Mouse (Mus musculus) heart, embryonic 16.5 days (tissue): ENCODE data around the gene Wdfy2. TPM values are rescaled to one million over a fixed set of nuclear protein-coding genes. Genes with fewer than 3 reads are reported as not detected.
"Not testable (repeated sequence)": the region's sequence is repeated elsewhere in the genome, so short reads cannot be mapped to it uniquely, and the experiment has no call there.

ENCODE experiments used
- ATAC-seq: fragments of 200-750 bp; cut with Nextera tagmentation; replicated peaks from 2 replicates; pipeline ENCODE4 v1.8.0; 2017; ENCODE audit warnings: moderate number of reproducible peaks; ENCODE audit not compliant: insufficient read depth, low FRiP score; ENCODE audit errors: extremely low read depth
- H3K27ac ChIP-seq: fragments of 300-500 bp; sonication (generic); 2 replicates; pipeline ENCODE4 v1.5.1; 2014; ENCODE audit warnings: mild to moderate bottlenecking, low read length, control low read depth, moderate library complexity
- H3K27me3 ChIP-seq: fragments of 300-500 bp; sonication (generic); 2 replicates; pipeline ENCODE4 v1.6.1; 2014; ENCODE audit warnings: low read length, mixed read lengths; ENCODE audit not compliant: control insufficient read depth, insufficient read depth
- H3K36me3 ChIP-seq: fragments of 300-500 bp; sonication (generic); 2 replicates; pipeline ENCODE4 v1.6.1; 2014; ENCODE audit not compliant: control insufficient read depth, insufficient read depth
- H3K4me1 ChIP-seq: fragments of 300-500 bp; sonication (generic); 2 replicates; pipeline ENCODE4 v1.6.1; 2014; ENCODE audit warnings: low read length, mixed read lengths; ENCODE audit not compliant: control insufficient read depth, insufficient read depth
- H3K4me2 ChIP-seq: fragments of 300-500 bp; sonication (generic); 2 replicates; pipeline ENCODE4 v1.6.1; 2014; ENCODE audit warnings: low read depth, mild to moderate bottlenecking, control low read depth, low read length
- H3K4me3 ChIP-seq: fragments of 300-500 bp; sonication (generic); 2 replicates; pipeline ENCODE4 v1.5.1; 2014; ENCODE audit warnings: mild to moderate bottlenecking, control low read depth, low read length
- H3K9ac ChIP-seq: fragments of 300-500 bp; sonication (generic); 2 replicates; pipeline ENCODE4 v1.6.1; 2014; ENCODE audit warnings: low read length, control low read depth
- H3K9me3 ChIP-seq: fragments of 300-500 bp; sonication (generic); replicated peaks from 2 replicates; pipeline ENCODE4 v1.6.1; 2016; ENCODE audit warnings: low read length; ENCODE audit not compliant: control insufficient read depth
- WGBS: fragments of 180-500 bp; shearing (Covaris S2); extraction: QIAGEN DNeasy Blood & Tissue Kit; methylation state at CpG from one replicate; pipeline ENCODE4 v1.1.7; 2014; 5-methylcytosine and 5-hydroxymethylcytosine counted together
- polyA plus RNA-seq: library from polyadenylated mRNA; unstranded; fragments of >200 nt; fragmentation: Nextera tagmentation; extraction: Ambion mirVana; gene quantifications from 2 replicates; pipeline ENCODE4 v1.2.1, GENCODE M21; 2015

The Wdfy2 gene
- polyA plus RNA-seq, 1 experiment from 2014 or later, result 4.0 TPM

DNA sequence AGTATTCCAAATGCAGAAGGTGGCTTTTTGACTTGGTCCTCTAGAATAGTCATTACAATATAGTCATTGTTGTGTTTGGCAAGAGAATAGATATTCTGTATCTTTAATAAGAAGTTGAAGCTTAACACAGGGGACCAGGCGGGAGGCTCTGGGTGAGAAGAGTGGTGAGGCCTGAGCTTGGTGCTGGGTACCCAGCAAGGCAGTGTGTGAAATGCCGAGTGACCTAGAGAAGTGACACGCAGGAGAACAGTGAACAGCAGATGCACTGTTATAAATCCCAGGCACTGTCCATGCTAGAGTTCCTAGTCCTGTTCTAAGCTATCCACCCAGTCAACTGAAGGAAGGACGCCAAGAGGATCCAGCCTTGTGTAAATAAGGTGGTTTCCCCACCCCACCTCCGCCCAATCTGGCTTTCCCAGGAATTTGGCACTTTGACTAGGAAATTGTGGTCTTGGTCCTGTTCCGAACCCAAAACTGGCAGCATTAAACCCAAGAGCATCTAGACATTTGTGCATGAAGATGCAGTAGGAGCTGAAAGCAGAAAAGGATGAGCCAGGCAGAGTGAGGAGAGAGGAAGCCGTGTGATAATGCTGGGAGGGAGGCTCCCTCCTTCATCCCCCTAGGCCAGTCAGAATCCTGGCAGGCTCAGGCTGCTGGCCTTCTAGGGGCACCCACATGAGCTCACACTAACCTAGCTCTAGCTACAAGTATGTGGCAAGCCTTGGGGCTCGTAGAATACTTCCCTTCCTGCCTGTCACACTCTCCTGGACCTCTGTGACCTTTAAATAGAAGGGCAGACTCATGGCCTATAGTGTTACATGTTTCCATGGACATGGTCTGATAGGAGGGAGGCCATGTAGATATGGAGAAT lies 55.5 kb downstream of the Wdfy2 start:
- Histone ChIP-seq H3K27me3 (no peaks in the 10 kb centered on the region), H3K9ac (no peak overlapping the region), H3K27ac (no peak overlapping the region), H3K4me3 (no peak overlapping the region), H3K36me3 (no peaks in the 10 kb centered on the region), H3K9me3 (no peaks in the 10 kb centered on the region), H3K4me1 (peaks cover 12% of the 10 kb centered on the region; the same call in 1 of the 2 replicates), H3K4me2 (no peak overlapping the region)
- no peak for ATAC-seq
- 65% methylated on average over 8 of the region's 8 CpGs for WGBS

DNA sequence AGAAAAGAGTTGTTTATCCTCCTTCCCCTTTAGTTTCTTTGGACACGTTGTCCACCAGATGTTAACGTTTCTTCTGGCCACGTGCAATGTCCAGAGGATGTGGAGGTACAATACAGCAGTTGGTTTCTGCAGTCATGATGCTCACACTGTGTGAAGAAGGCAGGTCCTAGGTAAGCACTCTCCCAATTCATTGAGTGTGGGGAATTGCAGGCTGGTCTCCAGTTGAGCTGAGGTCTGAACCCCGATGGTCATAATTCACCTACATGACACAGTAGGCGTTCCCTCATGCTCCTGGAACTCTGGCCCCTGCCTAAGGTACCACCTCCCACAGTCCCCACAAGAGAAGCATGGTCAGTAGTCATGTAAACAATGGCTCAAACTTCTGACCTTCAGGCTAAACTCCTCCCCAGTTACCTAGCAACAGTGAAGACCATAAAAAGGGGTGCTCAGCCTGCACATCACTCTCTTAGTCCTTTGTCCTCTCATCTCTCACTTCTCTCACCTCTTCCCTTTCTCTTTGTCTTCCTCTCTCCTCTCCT lies 56.2 kb downstream of the Wdfy2 start:
- H3K27me3 ChIP-seq, H3K9ac ChIP-seq, H3K4me3 ChIP-seq, H3K9me3 ChIP-seq, H3K27ac ChIP-seq, ATAC-seq, H3K4me2 ChIP-seq, H3K36me3 ChIP-seq: not testable (repeated sequence)
- peaks cover 12% of the 10 kb centered on the region; the same call in 1 of the 2 replicates for H3K4me1 ChIP-seq
- WGBS, result 53% methylated on average over 5 of the region's 5 CpGs

DNA sequence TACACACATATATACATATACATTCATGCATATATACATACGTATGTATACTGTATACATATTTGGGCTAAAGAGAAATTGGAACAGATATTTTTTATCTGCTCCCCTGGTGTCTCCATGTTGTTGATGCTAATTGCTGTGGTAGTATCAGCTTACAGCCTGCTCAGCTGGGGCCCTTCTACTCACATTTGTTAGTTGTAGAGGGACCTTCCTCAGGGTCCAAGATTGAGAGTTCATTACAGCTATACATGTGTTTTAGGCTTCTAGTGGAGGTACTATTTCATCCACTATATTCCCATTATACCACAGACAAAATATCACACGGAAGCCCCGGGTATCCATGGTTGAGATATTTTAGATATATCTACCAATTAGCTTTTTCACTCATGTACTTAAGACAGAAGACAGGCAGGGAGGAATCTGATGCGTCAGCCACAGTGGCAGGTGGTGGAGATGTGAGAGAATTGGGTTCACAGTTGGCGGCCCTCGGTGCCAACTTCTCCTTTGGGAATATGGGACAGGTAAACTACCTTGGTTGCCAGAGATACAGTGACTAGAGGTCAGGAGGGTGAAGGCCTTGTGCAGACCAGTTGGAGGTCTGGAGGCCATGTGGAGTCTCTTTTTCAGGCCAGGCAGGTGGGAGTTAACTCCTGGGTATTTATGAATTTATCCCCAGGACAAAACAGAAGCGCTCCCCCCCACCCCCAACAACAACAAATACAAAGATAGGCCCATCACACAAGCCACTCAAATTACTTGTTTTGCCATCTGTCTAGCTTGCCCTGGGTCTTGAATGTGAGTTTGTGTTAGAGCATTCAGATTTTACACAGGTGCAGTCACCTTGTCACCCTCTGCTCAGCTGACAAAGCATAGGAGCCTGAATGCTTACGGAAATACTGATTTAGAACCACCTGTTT lies 57.7 kb downstream of the Wdfy2 start:
- H3K36me3 ChIP-seq, result no peaks in the 10 kb centered on the region
- WGBS, result 93% methylated on average over 8 of the region's 8 CpGs
- H3K27me3 ChIP-seq, result no peaks in the 10 kb centered on the region
- H3K27ac ChIP-seq, result no peak overlapping the region
- H3K4me2 ChIP-seq, result no peak overlapping the region
- H3K9me3 ChIP-seq, result no peaks in the 10 kb centered on the region
- ATAC-seq, result no peak
- no peak overlapping the region for H3K9ac ChIP-seq
- H3K4me3 ChIP-seq, result no peak overlapping the region
- H3K4me1 ChIP-seq, result peaks cover 12% of the 10 kb centered on the region; the same call in 1 of the 2 replicates

DNA sequence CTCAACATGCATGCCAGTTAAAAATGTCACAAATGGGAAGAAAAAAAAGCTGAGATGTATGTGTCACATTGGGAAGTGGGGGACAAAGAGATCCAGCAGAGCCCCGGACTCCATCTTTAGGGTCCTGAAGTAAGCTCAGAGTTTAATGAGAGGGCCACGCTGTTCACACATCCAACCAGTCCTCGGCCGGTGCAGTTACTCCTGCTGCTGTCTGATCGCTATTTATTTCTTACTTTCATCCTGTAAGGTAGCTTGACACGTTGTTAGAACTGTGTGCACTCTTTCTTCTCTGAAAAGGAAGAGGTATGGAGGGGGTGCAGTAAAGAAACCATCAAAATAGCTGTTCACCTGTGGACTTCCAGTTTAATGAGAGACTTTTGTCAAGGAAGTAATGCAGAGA lies 60.6 kb downstream of the Wdfy2 start:
- Histone ChIP-seq H3K4me1 (peaks cover 3% of the 10 kb centered on the region; the same call in 1 of the 2 replicates), H3K4me3 (no peak overlapping the region), H3K36me3 (no peaks in the 10 kb centered on the region), H3K27me3 (no peaks in the 10 kb centered on the region), H3K9me3 (no peaks in the 10 kb centered on the region), H3K9ac (no peak overlapping the region), H3K27ac (no peak overlapping the region), H3K4me2 (no peak overlapping the region)
- no peak for ATAC-seq
- 86% methylated on average over 6 of the region's 6 CpGs for WGBS

DNA sequence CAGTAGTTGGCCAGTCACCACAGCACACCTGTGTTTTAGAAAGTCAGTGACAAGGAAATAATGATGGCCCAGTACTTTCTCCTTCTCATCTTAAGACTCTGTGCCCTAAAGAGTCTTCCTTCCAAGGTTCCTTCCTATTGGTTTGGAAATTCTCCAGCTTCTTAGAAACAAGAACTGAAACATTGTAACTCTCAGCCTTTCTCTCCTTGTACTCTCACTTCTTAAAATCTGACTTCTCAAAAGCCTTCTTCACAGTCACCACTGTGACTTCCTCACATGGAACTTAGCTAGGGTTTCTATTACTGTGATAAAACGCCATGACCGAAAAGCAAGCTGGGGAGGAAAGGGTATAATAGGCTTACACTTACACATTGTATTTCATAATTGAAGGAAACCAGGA lies 70.4 kb downstream of the Wdfy2 start:
- no peak overlapping the region for H3K4me3 ChIP-seq
- no peaks in the 10 kb centered on the region for H3K27me3 ChIP-seq
- peaks cover 13% of the 10 kb centered on the region for H3K4me1 ChIP-seq
- no peak for ATAC-seq
- H3K36me3 ChIP-seq, result no peaks in the 10 kb centered on the region
- peaks cover 3% of the 10 kb centered on the region; the same call in 1 of the 2 replicates for H3K9me3 ChIP-seq
- WGBS, result 94% methylated on average over 2 of the region's 2 CpGs
- H3K27ac ChIP-seq, result no peak overlapping the region
- H3K9ac ChIP-seq, result no peak overlapping the region
- H3K4me2 ChIP-seq, result no peak overlapping the region

DNA sequence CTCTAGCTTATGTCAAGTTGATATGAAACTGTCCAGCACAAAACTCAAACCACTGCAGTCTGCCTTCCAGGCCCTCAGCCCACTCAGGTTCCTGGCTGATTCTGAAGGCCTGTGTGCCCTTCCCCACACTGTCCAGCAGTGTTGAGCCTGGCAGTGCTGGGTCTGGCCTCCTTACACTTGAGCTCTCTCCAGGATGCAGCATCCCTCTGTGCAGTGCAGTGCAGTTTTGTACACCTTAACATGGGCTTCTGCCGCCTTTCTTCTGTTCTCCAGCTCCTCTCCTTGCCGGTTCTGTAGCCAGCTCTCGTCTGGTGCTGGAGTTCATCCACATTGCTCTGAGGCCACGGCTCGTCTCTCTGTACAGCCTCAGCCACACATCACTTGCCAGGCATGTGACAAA lies 71.1 kb downstream of the Wdfy2 start:
- H3K27ac ChIP-seq, result no peak overlapping the region
- WGBS, result 60% methylated on average over 5 of the region's 5 CpGs
- H3K4me1 ChIP-seq, result peaks cover 13% of the 10 kb centered on the region
- H3K9ac ChIP-seq, result no peak overlapping the region
- H3K4me2 ChIP-seq, result no peak overlapping the region
- no peak for ATAC-seq
- no peaks in the 10 kb centered on the region for H3K27me3 ChIP-seq
- peaks cover 3% of the 10 kb centered on the region; the same call in 1 of the 2 replicates for H3K9me3 ChIP-seq
- no peak overlapping the region for H3K4me3 ChIP-seq
- H3K36me3 ChIP-seq, result no peaks in the 10 kb centered on the region

DNA sequence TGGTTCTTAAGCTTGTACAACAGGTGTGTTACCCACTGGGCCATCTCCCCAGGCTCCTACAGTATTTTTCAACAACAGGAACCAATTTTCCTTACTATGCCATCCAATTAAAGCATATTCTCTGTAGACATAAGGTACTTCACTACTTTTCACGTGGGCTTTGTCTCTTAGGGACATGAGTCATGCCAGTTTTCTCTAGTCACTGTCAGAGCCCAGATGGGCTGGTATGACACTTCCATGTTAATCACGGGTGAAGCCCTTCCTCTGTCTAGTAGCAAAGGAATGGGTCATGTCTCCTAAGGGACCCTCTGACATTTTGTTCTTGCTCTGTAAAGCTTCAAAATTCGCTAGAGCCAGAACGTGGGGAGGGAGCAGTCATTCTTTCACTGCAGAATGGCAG lies 73.4 kb downstream of the Wdfy2 start:
- Histone ChIP-seq H3K27ac (no peak overlapping the region), H3K9me3 (peaks cover 3% of the 10 kb centered on the region; the same call in 1 of the 2 replicates), H3K4me2 (no peak overlapping the region), H3K9ac (no peak overlapping the region), H3K27me3 (no peaks in the 10 kb centered on the region), H3K36me3 (no peaks in the 10 kb centered on the region), H3K4me3 (no peak overlapping the region), H3K4me1 (peaks cover 13% of the 10 kb centered on the region)
- 77% methylated on average over 4 of the region's 4 CpGs for WGBS
- ATAC-seq, result no peak

DNA sequence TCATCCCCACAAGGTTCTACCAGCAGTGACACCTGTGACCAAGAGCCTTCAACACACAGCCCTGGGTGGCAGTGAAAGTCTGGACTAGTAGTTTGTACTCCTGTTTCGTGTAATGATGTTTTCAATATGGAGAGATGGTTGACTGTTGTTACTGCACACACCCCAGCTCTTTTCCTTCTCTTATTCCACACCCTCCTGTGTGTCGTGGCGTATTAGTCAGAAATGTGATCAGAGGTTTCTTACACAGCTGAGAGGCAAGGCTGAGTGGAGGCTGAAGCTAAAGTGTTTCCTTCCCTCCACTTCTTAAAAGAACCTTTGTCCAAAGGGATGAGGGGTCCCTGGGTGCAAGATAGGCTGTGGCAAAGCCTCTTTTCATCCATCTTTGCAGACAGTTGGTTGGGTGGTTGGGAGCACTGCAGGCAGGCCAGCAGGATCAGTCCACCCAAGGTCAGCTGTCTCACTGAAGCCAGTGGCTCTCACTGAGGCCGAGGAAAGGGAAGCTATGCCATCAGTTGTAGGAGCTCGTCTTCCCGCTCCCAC lies 77.7 kb downstream of the Wdfy2 start:
- no peaks in the 10 kb centered on the region for H3K9me3 ChIP-seq
- H3K4me1 ChIP-seq, result no peaks in the 10 kb centered on the region
- H3K9ac ChIP-seq, result no peak overlapping the region
- H3K27me3 ChIP-seq, result no peaks in the 10 kb centered on the region
- 76% methylated on average over 6 of the region's 6 CpGs for WGBS
- no peaks in the 10 kb centered on the region for H3K36me3 ChIP-seq
- ATAC-seq, result no peak
- no peak overlapping the region for H3K4me3 ChIP-seq
- no peak overlapping the region for H3K4me2 ChIP-seq
- H3K27ac ChIP-seq, result no peak overlapping the region
